Mouse (Mus musculus) heart, postnatal 14 days (tissue): ENCODE results near the gene She. TPM values are rescaled to one million over a fixed set of nuclear protein-coding genes. Genes with fewer than 3 reads are reported as not detected.

Experiments
- DNase-seq, 2 experiments: peaks; one replicate each; pipeline ENCODE4 v3.0.0; 2021 to 2022
- intact Hi-C: fragments of 180-260 bp; cut with DNase I; formaldehyde crosslinking; loops from one replicate; pipeline ENCODE4 v1.15.1; 2025
- total RNA-seq, 2 experiments: library from RNA; stranded (reverse); gene quantifications; 2 replicates each; pipeline ENCODE4 v1.2.3; 2021

The She gene
- total RNA-seq, 2 experiments from 2014 or later: 18.1 TPM

GRCm38 (mm10) chr3:89812166-89812565, 19.0 kb upstream of the She start:
- DNase-seq: no peak
- intact Hi-C loops: no loop called here

GRCm38 (mm10) chr3:89814051-89814450, 17.1 kb upstream of the She start:
- intact Hi-C loops: no loop called here
- no peak for DNase-seq

GRCm38 (mm10) chr3:89817056-89817455, 14.1 kb upstream of the She start:
- peak; percentile 57 to 66 for DNase-seq
- intact Hi-C loops: loop anchor here (1.0 to 5.0 kb wide), 2 partner anchors 41 to 105 kb away; no protein-coding TSS in a partner anchor

- intact Hi-C loops: loop anchor here (5.0 kb wide), 1 partner anchor 104 kb away; no protein-coding TSS in a partner anchor
- no peak for DNase-seq
Measured at GRCm38 (mm10) chr3:89818605-89819004, 12.6 kb upstream of the She start.

GRCm38 (mm10) chr3:89819897-89820296, 11.3 kb upstream of the She start:
- intact Hi-C loops: loop anchor here (5.0 kb wide), 1 partner anchor 102 kb away; no protein-coding TSS in a partner anchor
- DNase-seq: no peak

GRCm38 (mm10) chr3:89820311-89821095, 10.7 kb upstream of the She start:
- intact Hi-C loops: no loop called here

GRCm38 (mm10) chr3:89821096-89821513, 10.1 kb upstream of the She start:
- intact Hi-C loops: no loop called here
- DNase-seq: no peak

More at GRCm38 (mm10) chr3:89820311-89821095, 10.7 kb upstream of the She start:
- no peak for DNase-seq

- intact Hi-C loops: no loop called here
- no peak for DNase-seq
Measured at GRCm38 (mm10) chr3:89821548-89822480, 9.4 kb upstream of the She start.

GRCm38 (mm10) chr3:89823594-89823993, 7.6 kb upstream of the She start:
- intact Hi-C loops: no loop called here

GRCm38 (mm10) chr3:89826295-89826694, 4.9 kb upstream of the She start:
- no peak for DNase-seq
- intact Hi-C loops: no loop called here

More at GRCm38 (mm10) chr3:89823594-89823993, 7.6 kb upstream of the She start:
- DNase-seq: no peak

- intact Hi-C loops: no loop called here
- DNase-seq: peak; percentile 41
Measured at GRCm38 (mm10) chr3:89835362-89835761, 4.2 kb downstream of the She start.

GRCm38 (mm10) chr3:89842258-89842657, 11.1 kb downstream of the She start:
- intact Hi-C loops: no loop called here
- DNase-seq: peak in 1 of 2 experiments; percentile 60

- intact Hi-C loops: no loop called here
Measured at GRCm38 (mm10) chr3:89843148-89843547, 12.0 kb downstream of the She start.

GRCm38 (mm10) chr3:89845814-89846213, 14.6 kb downstream of the She start:
- no peak for DNase-seq
- intact Hi-C loops: no loop called here

More at GRCm38 (mm10) chr3:89843148-89843547, 12.0 kb downstream of the She start:
- DNase-seq: peak; percentile 49 to 56

GRCm38 (mm10) chr3:89847126-89847525, 16.0 kb downstream of the She start:
- intact Hi-C loops: no loop called here

GRCm38 (mm10) chr3:89847596-89847995, 16.4 kb downstream of the She start:
- DNase-seq: no peak
- intact Hi-C loops: no loop called here

More at GRCm38 (mm10) chr3:89847126-89847525, 16.0 kb downstream of the She start:
- no peak for DNase-seq

- DNase-seq: no peak
- intact Hi-C loops: no loop called here
Measured at GRCm38 (mm10) chr3:89848083-89848482, 16.9 kb downstream of the She start.

GRCm38 (mm10) chr3:89853752-89854151, 22.6 kb downstream of the She start:
- peak; percentile 59 to 66 for DNase-seq
- intact Hi-C loops: loop anchor here (10.0 kb wide), 1 partner anchor 349 kb away; no protein-coding TSS in a partner anchor

GRCm38 (mm10) chr3:89857353-89857752, 26.2 kb downstream of the She start:
- DNase-seq: peak in 1 of 2 experiments; percentile 34
- intact Hi-C loops: loop anchor here (5.0 to 10.0 kb wide), 2 partner anchors 125 to 353 kb away; no protein-coding TSS in a partner anchor

- intact Hi-C loops: loop anchor here (1.0 to 10.0 kb wide), 4 partner anchors 41 to 353 kb away; no protein-coding TSS in a partner anchor
- DNase-seq: peak in 1 of 2 experiments; percentile 46
Measured at GRCm38 (mm10) chr3:89858123-89858522, 27.0 kb downstream of the She start.
